Mouse (Mus musculus): ENCODE data around the gene Prima1.

DNA sequence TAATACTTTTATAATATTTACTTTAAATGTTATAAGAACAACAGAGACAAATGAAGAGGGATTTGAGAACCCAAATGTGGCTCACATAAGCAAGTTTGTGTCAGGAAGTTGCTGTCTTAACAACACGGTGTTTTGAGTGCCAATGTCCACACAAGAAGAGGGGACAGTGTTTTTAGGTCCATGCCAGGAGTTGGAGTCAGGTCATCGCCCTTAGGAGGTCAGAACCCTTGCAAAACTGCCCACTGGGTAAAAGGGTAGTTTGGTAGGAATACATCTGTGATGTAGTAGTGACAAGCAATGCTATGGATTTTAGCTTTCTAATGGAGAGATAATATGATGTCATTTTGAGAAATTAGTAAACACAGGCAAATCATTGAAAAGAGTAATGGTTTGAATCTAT is 91.7 kb downstream of the Prima1 start:
- TF ChIP-seq POLR2A (IDR thresholded peaks at IDR 0.05; ENCODE audit: insufficient read length, low read depth) (no peak), USF1 (IDR thresholded peaks at IDR 0.05; ENCODE audit: low read depth) (no peak), MYOG (IDR thresholded peaks at IDR 0.05; ENCODE audit: control insufficient read depth in 1 of 3, insufficient read depth in 1 of 3, insufficient read length in 2 of 3, low read depth in 2 of 3) (no peak), TCF12 (IDR thresholded peaks at IDR 0.05; ENCODE audit: insufficient read depth, poor library complexity, severe bottlenecking) (no peak), POLR2AphosphoS2 (IDR thresholded peaks at IDR 0.05; ENCODE audit: insufficient read length, low read depth) (no peak), MAX (IDR thresholded peaks at IDR 0.05; ENCODE audit: low read depth) (no peak), CEBPB (IDR thresholded peaks at IDR 0.05; ENCODE audit: insufficient read depth, poor library complexity, severe bottlenecking) (no peak), TCF3 (IDR thresholded peaks at IDR 0.05; ENCODE audit: insufficient read length, low read depth) (no peak)
